Mouse (Mus musculus): ENCODE results near the gene Mcam.

- TF ChIP-seq POLR2A (IDR thresholded peaks at IDR 0.05; ENCODE audit: insufficient read depth, low read length) (no peak), CTCF (IDR thresholded peaks at IDR 0.05; ENCODE audit: low read depth, low read length) (no peak), EP300 (IDR thresholded peaks at IDR 0.05; ENCODE audit: insufficient read depth, low read depth, low read length) (no peak)
Measured at GRCm38 (mm10) chr9:44141951-44142350, 7.7 kb downstream of the Mcam start.

Data from ES-Bruce4 (cell line).